Mouse (Mus musculus): ENCODE data around the gene A830031A19Rik.

A830031A19Rik gene

GRCm38 (mm10) chr11:24076127-24076650 lies 1.3 kb upstream of the A830031A19Rik start:
- DNase-seq: peak; percentile 85

- peak; percentile 30 for DNase-seq
These were observed 752 bp upstream of the A830031A19Rik start for GRCm38 (mm10) chr11:24075486-24076126.

GRCm38 (mm10) chr11:24074021-24074591 lies 748 bp downstream of the A830031A19Rik start:
- peak; percentile 50 for DNase-seq

- DNase-seq: no peak
These were observed 9.5 kb downstream of the A830031A19Rik start for GRCm38 (mm10) chr11:24065313-24065712.

- DNase-seq: no peak
These were observed 10.6 kb downstream of the A830031A19Rik start for GRCm38 (mm10) chr11:24064221-24064620.

- DNase-seq: no peak
These were observed 12.3 kb downstream of the A830031A19Rik start for GRCm38 (mm10) chr11:24062495-24063096.

- no peak for DNase-seq
These were observed 13.0 kb downstream of the A830031A19Rik start for GRCm38 (mm10) chr11:24061819-24062218.

- no peak for DNase-seq
These were observed 14.4 kb downstream of the A830031A19Rik start for GRCm38 (mm10) chr11:24060428-24060827.

- no peak for DNase-seq
These were observed 15.7 kb downstream of the A830031A19Rik start for GRCm38 (mm10) chr11:24059137-24059536.

- DNase-seq: peak; percentile 26
These were observed 22.0 kb downstream of the A830031A19Rik start for GRCm38 (mm10) chr11:24052882-24053281.

- DNase-seq: no peak
These were observed 24.7 kb downstream of the A830031A19Rik start for GRCm38 (mm10) chr11:24050032-24050757.

- peak; percentile 81 for DNase-seq
These were observed 25.4 kb downstream of the A830031A19Rik start for GRCm38 (mm10) chr11:24049226-24050031.

GRCm38 (mm10) chr11:24044025-24044424 lies 30.8 kb downstream of the A830031A19Rik start:
- DNase-seq: no peak

- no peak for DNase-seq
These were observed 54.1 kb downstream of the A830031A19Rik start for GRCm38 (mm10) chr11:24020760-24021159.

- no peak for DNase-seq
These were observed 56.1 kb downstream of the A830031A19Rik start for GRCm38 (mm10) chr11:24018783-24019182.

GRCm38 (mm10) chr11:24016647-24017179 lies 58.1 kb downstream of the A830031A19Rik start:
- DNase-seq: no peak

GRCm38 (mm10) chr11:24016049-24016448 lies 58.8 kb downstream of the A830031A19Rik start:
- DNase-seq: no peak

- DNase-seq: no peak
These were observed 60.2 kb downstream of the A830031A19Rik start for GRCm38 (mm10) chr11:24014642-24015041.

- DNase-seq: no peak
These were observed 62.6 kb downstream of the A830031A19Rik start for GRCm38 (mm10) chr11:24012301-24012700.

GRCm38 (mm10) chr11:24008976-24009375 lies 65.9 kb downstream of the A830031A19Rik start:
- no peak for DNase-seq

- peak; percentile 5 for DNase-seq
These were observed 66.6 kb downstream of the A830031A19Rik start for GRCm38 (mm10) chr11:24008244-24008643.
